Mouse (Mus musculus) midbrain, embryonic 10.5 days (tissue): Measurements from ENCODE around the gene Slc9a5. TPM values are rescaled to one million over a fixed set of nuclear protein-coding genes. Genes with fewer than 3 reads are reported as not detected.

Experiments
- DNase-seq: peaks from one replicate; pipeline ENCODE4 v3.0.0-alpha.2; 2017; ENCODE audit warnings: low spot score
- H3K27ac ChIP-seq: fragments of 300-500 bp; sonication (generic); replicated peaks from 2 replicates; pipeline ENCODE4 v1.5.1; 2016; ENCODE audit warnings: mild to moderate bottlenecking
- H3K27me3 ChIP-seq: fragments of 300-500 bp; sonication (generic); 2 replicates; pipeline ENCODE4 v1.6.1; 2016; ENCODE audit warnings: low read depth, mild to moderate bottlenecking; ENCODE audit not compliant: poor library complexity, severe bottlenecking
- H3K36me3 ChIP-seq: fragments of 300-500 bp; sonication (generic); 2 replicates; pipeline ENCODE4 v1.6.1; 2016; ENCODE audit warnings: mild to moderate bottlenecking, moderate library complexity
- H3K4me1 ChIP-seq: fragments of 300-500 bp; sonication (generic); 2 replicates; pipeline ENCODE4 v1.6.1; 2016
- H3K4me3 ChIP-seq: fragments of 300-500 bp; sonication (generic); 2 replicates; pipeline ENCODE4 v1.5.1; 2016; ENCODE audit warnings: mild to moderate bottlenecking, moderate library complexity
- H3K9me3 ChIP-seq: fragments of 300-500 bp; sonication (generic); replicated peaks from 2 replicates; pipeline ENCODE4 v1.6.1; 2016; ENCODE audit warnings: mild to moderate bottlenecking
- WGBS: fragments of 180-500 bp; shearing (Covaris S2); methylation state at CpG from one replicate; pipeline ENCODE4 v1.1.7; 2016; 5-methylcytosine and 5-hydroxymethylcytosine counted together
- polyA plus RNA-seq: library from polyadenylated mRNA; unstranded; fragments of >200 nt; fragmentation: Nextera tagmentation; extraction: Ambion mirVana; gene quantifications from 2 replicates; pipeline ENCODE4 v1.2.1, GENCODE M21; 2016

The Slc9a5 gene
- polyA plus RNA-seq, 1 experiment from 2014 or later, result 4.1 TPM

- peaks cover 12% of the 10 kb centered on the region for H3K4me1 ChIP-seq
- H3K9me3 ChIP-seq, result no peaks in the 10 kb centered on the region
- WGBS, result 95% methylated on average over 9 of the region's 9 CpGs
- H3K4me3 ChIP-seq, result no peak overlapping the region
- no peak for DNase-seq
- H3K36me3 ChIP-seq, result peaks cover 92% of the 10 kb centered on the region
- H3K27me3 ChIP-seq, result peaks cover 4% of the 10 kb centered on the region
- H3K27ac ChIP-seq, result no peak overlapping the region
These were observed 16.7 kb upstream of the Slc9a5 start for GRCm38 (mm10) chr8:105331931-105332330.

GRCm38 (mm10) chr8:105332523-105332922 is 16.1 kb upstream of the Slc9a5 start:
- no peak overlapping the region for H3K27ac ChIP-seq
- no peak overlapping the region for H3K4me3 ChIP-seq
- no peaks in the 10 kb centered on the region for H3K9me3 ChIP-seq
- 93% methylated on average over 2 of the region's 2 CpGs for WGBS
- peaks cover 98% of the 10 kb centered on the region for H3K36me3 ChIP-seq
- H3K27me3 ChIP-seq, result peaks cover 10% of the 10 kb centered on the region
- no peak for DNase-seq
- H3K4me1 ChIP-seq, result peaks cover 6% of the 10 kb centered on the region

GRCm38 (mm10) chr8:105336373-105337130 is 12.1 kb upstream of the Slc9a5 start:
- Histone ChIP-seq H3K4me1 (0 out of 2 replicates have a peak, but pooled peaks cover 4% of the 10 kb centered on the region), H3K9me3 (no peaks in the 10 kb centered on the region), H3K4me3 (no peak overlapping the region; the same call in 1 of the 2 replicates), H3K27me3 (peaks cover 14% of the 10 kb centered on the region), H3K27ac (no peak overlapping the region), H3K36me3 (peaks cover 71% of the 10 kb centered on the region)
- 49% methylated on average over 32 of the region's 32 CpGs for WGBS
- DNase-seq, result no peak

- Histone ChIP-seq H3K36me3 (peaks cover 47% of the 10 kb centered on the region), H3K27me3 (peaks cover 14% of the 10 kb centered on the region), H3K27ac (no peak overlapping the region), H3K4me3 (no peak overlapping the region), H3K4me1 (0 out of 2 replicates have a peak, but pooled peaks cover 4% of the 10 kb centered on the region), H3K9me3 (no peaks in the 10 kb centered on the region)
- DNase-seq, result no peak
- 66% methylated on average over 4 of the region's 4 CpGs for WGBS
These were observed 9.7 kb upstream of the Slc9a5 start for GRCm38 (mm10) chr8:105338992-105339391.

GRCm38 (mm10) chr8:105339886-105340635 is 8.6 kb upstream of the Slc9a5 start:
- 81% methylated on average over 6 of the region's 6 CpGs for WGBS
- DNase-seq, result no peak

GRCm38 (mm10) chr8:105341399-105341798 is 7.2 kb upstream of the Slc9a5 start:
- H3K9me3 ChIP-seq, result no peaks in the 10 kb centered on the region
- 61% methylated on average over 8 of the region's 8 CpGs for WGBS
- no peak for DNase-seq
- no peak overlapping the region for H3K27ac ChIP-seq
- peaks cover 26% of the 10 kb centered on the region for H3K4me1 ChIP-seq
- H3K27me3 ChIP-seq, result peaks cover 14% of the 10 kb centered on the region
- H3K36me3 ChIP-seq, result peaks cover 23% of the 10 kb centered on the region
- no peak overlapping the region for H3K4me3 ChIP-seq

More at GRCm38 (mm10) chr8:105339886-105340635, 8.6 kb upstream of the Slc9a5 start:
- Histone ChIP-seq H3K36me3 (peaks cover 36% of the 10 kb centered on the region), H3K4me1 (peaks cover 13% of the 10 kb centered on the region), H3K9me3 (no peaks in the 10 kb centered on the region), H3K27ac (no peak overlapping the region), H3K4me3 (no peak overlapping the region), H3K27me3 (peaks cover 14% of the 10 kb centered on the region)

GRCm38 (mm10) chr8:105342768-105343167 is 5.9 kb upstream of the Slc9a5 start:
- Histone ChIP-seq H3K9me3 (no peaks in the 10 kb centered on the region), H3K27ac (no peak overlapping the region), H3K27me3 (peaks cover 2% of the 10 kb centered on the region), H3K4me3 (no peak overlapping the region), H3K4me1 (peaks cover 36% of the 10 kb centered on the region), H3K36me3 (peaks cover 9% of the 10 kb centered on the region)
- 83% methylated on average over 4 of the region's 4 CpGs for WGBS
- no peak for DNase-seq

- Histone ChIP-seq H3K27me3 (no peaks in the 10 kb centered on the region), H3K4me1 (peaks cover 48% of the 10 kb centered on the region), H3K4me3 (no peak overlapping the region), H3K27ac (no peak overlapping the region), H3K36me3 (no peaks in the 10 kb centered on the region), H3K9me3 (no peaks in the 10 kb centered on the region)
- 77% methylated on average over 8 of the region's 8 CpGs for WGBS
- DNase-seq, result no peak
These were observed 4.7 kb upstream of the Slc9a5 start for GRCm38 (mm10) chr8:105343791-105344574.

- 77% methylated on average over 7 of the region's 7 CpGs for WGBS
- H3K27me3 ChIP-seq, result peaks cover 10% of the 10 kb centered on the region
- no peak overlapping the region for H3K27ac ChIP-seq
- no peaks in the 10 kb centered on the region for H3K36me3 ChIP-seq
- no peak for DNase-seq
- H3K4me1 ChIP-seq, result peaks cover 61% of the 10 kb centered on the region
- no peaks in the 10 kb centered on the region for H3K9me3 ChIP-seq
- peak overlapping the region; percentile 76; the same call in 1 of the 2 replicates for H3K4me3 ChIP-seq
These were observed 3.3 kb upstream of the Slc9a5 start for GRCm38 (mm10) chr8:105345061-105345975.

- DNase-seq, result peak; percentile 57
- under 1% methylated on average over 34 of the region's 34 CpGs for WGBS
- Histone ChIP-seq H3K4me3 (peak overlapping the region; percentile 76), H3K4me1 (peaks cover 65% of the 10 kb centered on the region), H3K27ac (peak overlapping the region; percentile 89), H3K36me3 (no peaks in the 10 kb centered on the region), H3K27me3 (peaks cover 21% of the 10 kb centered on the region), H3K9me3 (no peaks in the 10 kb centered on the region)
These were observed 1.8 kb upstream of the Slc9a5 start for GRCm38 (mm10) chr8:105346611-105347427.
